Mouse (Mus musculus): ENCODE measurements around the gene Bbs9.
"Not testable (repeated sequence)": the region's sequence is repeated elsewhere in the genome, so short reads cannot be mapped to it uniquely, and the experiment has no call there.

Bbs9 gene

GRCm38 (mm10) chr9:22846048-22846447 lies 370.5 kb downstream of the Bbs9 start:
- in situ Hi-C loops (cut with MboI; ENCODE audit: low pct_unique_long_range_greater_than_20kb in 1 of 2, low sequenced_read_pairs in 2 of 2, unreplicated experiment in 1 of 2), result no loop called here

GRCm38 (mm10) chr9:22846783-22847182 lies 371.3 kb downstream of the Bbs9 start:
- in situ Hi-C loops (cut with MboI; ENCODE audit: low pct_unique_long_range_greater_than_20kb in 1 of 2, low sequenced_read_pairs in 2 of 2, unreplicated experiment in 1 of 2), result no loop called here

DNA sequence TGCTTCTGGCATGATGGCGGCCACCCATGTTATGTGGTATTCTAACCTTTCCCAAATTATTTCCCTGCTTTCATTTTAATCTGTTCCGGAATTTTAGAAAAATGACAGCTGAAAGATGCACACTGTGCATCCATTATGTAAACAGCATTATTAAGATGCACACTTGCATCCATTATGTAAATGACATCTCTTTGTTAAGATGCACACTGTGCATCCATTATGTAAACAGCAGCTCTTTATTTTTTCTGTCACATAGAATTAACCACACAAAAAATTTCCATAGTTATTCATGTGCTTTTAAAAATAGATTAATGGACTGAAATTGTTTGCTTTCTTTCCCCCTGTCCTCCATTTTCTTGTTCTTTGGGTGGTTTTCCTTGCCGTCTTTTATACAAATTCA lies 373.3 kb downstream of the Bbs9 start:
- in situ Hi-C loops (cut with MboI; ENCODE audit: low pct_unique_long_range_greater_than_20kb in 1 of 2, low sequenced_read_pairs in 2 of 2, unreplicated experiment in 1 of 2), result no loop called here

GRCm38 (mm10) chr9:22849212-22849611 lies 373.7 kb downstream of the Bbs9 start:
- in situ Hi-C loops (cut with MboI; ENCODE audit: low pct_unique_long_range_greater_than_20kb in 1 of 2, low sequenced_read_pairs in 2 of 2, unreplicated experiment in 1 of 2), result no loop called here

DNA sequence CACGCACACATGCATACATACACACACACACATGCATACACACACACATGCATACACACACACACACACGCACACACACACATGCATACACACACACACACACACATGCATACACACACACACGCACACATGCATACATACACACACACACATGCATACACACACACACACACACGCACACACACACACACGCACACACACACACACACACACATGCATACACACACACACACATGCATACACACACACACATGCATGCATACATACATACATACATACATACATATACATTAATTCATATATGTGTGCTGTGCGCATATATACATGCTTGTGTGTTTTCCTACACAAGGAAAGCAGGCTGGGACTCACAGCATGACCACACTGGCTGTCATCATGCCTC lies 393.6 kb downstream of the Bbs9 start:
- in situ Hi-C loops (cut with MboI; ENCODE audit: low pct_unique_long_range_greater_than_20kb in 1 of 2, low sequenced_read_pairs in 2 of 2, unreplicated experiment in 1 of 2), result not testable (repeated sequence)

DNA sequence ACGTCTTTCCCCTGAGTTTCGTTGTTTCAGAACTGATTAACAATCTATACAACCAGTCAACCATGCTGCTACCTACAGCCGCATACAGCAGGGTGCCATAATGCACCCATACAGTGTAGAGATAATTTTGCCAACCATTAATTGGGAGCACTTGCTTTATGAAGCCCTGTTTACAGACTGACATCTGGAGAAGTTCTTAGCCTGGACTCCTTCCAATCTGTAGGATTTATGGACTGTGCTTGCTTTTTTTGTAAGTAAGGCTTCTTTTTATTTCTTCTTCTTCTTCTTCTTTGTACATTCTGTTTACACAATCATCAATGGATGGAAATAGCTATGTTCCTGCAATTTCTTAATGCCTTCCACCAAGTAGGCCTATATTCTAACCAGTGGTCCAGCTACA lies 395.1 kb downstream of the Bbs9 start:
- in situ Hi-C loops (cut with MboI; ENCODE audit: low pct_unique_long_range_greater_than_20kb in 1 of 2, low sequenced_read_pairs in 2 of 2, unreplicated experiment in 1 of 2), result no loop called here

DNA sequence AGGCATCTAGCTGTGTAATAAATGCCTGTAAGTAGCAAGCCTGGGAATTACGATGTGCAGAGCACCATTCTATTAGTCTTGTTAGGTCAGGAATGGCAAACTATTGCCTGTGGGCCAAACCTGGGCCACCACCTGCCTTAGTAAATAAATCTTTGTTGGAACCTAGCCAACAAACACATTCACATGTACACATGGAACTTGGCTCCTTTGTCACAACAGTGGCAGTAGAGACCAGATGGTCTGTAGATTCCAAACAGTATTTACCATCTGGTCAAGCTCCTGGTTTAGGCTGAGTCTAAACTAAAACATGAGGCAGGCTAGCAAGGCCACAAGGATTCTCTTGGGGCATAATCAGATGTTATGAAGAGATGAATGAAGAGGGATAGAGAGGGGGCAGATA lies 399.7 kb downstream of the Bbs9 start:
- in situ Hi-C loops (cut with MboI; ENCODE audit: low pct_unique_long_range_greater_than_20kb in 1 of 2, low sequenced_read_pairs in 2 of 2, unreplicated experiment in 1 of 2), result no loop called here

GRCm38 (mm10) chr9:22879266-22879665 lies 403.8 kb downstream of the Bbs9 start:
- in situ Hi-C loops (cut with MboI; ENCODE audit: low pct_unique_long_range_greater_than_20kb in 1 of 2, low sequenced_read_pairs in 2 of 2, unreplicated experiment in 1 of 2), result no loop called here

GRCm38 (mm10) chr9:22886351-22886750 lies 410.8 kb downstream of the Bbs9 start:
- in situ Hi-C loops (cut with MboI; ENCODE audit: low pct_unique_long_range_greater_than_20kb in 1 of 2, low sequenced_read_pairs in 2 of 2, unreplicated experiment in 1 of 2), result no loop called here

DNA sequence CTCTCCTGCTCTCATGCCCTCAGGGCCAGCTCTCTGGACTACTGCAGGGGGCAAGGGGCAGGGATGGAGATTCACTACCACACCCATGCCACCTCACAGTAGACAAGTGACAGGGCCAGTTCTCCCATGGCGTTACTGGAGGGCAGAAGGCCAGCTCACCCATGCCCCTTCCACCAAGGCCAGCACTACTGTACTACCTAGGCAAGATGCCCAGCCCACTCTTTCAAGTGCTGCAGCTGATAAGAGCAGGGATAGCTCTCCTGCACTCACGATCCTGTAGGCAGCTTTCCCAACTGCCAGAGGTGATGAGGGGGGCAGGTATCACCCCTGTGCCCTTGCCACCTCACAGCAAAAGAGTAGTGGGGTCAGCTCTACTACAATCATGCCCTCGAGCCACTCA lies 429.9 kb downstream of the Bbs9 start:
- in situ Hi-C loops (cut with MboI; ENCODE audit: low pct_unique_long_range_greater_than_20kb in 1 of 2, low sequenced_read_pairs in 2 of 2, unreplicated experiment in 1 of 2), result no loop called here

DNA sequence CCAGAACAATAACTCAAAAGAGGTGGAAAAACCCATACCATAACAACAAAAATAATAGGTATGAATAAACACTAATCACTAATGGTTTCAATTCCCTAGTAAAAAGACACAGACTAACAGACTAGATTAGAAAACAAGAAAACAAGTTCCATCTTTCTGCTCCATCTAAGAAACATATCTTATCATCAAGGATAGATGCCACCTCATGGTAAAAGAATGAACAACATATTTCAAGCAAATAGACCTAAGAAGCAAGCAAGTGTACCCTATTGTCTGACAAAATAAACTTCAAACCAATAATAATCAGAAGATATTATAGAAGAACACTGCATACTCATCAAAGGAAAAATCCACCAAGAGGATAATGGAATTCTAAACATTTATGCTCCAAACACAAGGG lies 441.3 kb downstream of the Bbs9 start:
- in situ Hi-C loops (cut with MboI; ENCODE audit: low pct_unique_long_range_greater_than_20kb in 1 of 2, low sequenced_read_pairs in 2 of 2, unreplicated experiment in 1 of 2), result no loop called here

- in situ Hi-C loops (cut with MboI; ENCODE audit: low pct_unique_long_range_greater_than_20kb in 1 of 2, low sequenced_read_pairs in 2 of 2, unreplicated experiment in 1 of 2), result no loop called here
Observed at GRCm38 (mm10) chr9:22935645-22936044, 460.1 kb downstream of the Bbs9 start.
